8 mouse cellular contexts compared by ENCODE assay signal in the genomic region with DNA sequence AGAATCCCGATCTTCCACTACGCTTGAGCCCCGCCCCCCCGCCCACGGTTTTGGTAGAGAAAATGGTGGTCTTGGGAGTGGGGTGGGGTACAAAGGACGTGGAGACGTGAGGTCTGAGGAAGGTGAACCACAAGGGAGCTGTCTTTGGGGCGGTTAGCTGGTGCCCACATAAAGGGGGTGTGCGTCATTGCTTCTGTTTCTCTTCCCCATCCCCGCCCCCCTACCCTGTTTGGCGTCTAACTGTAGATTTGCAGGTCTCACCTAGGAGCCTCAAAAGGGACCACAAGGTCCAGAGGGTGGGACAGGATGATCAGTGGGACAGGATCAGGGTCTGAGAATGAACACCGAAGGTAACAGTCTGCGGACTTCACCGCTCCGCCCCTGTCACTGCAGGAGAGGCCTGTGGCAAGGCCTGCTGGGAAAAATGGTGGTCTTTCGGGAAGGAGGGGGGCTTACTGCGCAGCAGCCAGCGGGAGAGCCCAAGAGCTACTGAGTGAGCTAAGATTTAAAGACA. TPM values are rescaled to one million over a fixed set of nuclear protein-coding genes. Genes with fewer than 3 reads are reported as not detected.
DNase-seq lines count a peak whose midpoint lies in the region; ATAC-seq and TF ChIP-seq lines count a peak whose summit lies in the region.

No protein-coding gene starts in this region.

- intact Hi-C loops in left cerebral cortex, adult 2 months (cut with DNase I), result loop anchor here (1.0 kb wide), 1 partner anchor 33 kb away; no protein-coding TSS in a partner anchor

- H3K36me3 ChIP-seq in hindbrain, embryonic 16.5 days (ENCODE audit: control insufficient read depth, insufficient read depth, low read length), result no peaks in the 10 kb centered on the region

- H3K9me3 ChIP-seq in hindbrain, embryonic 16.5 days (ENCODE audit: control insufficient read depth, low read length), result no peaks in the 10 kb centered on the region

- peak overlapping the region; percentile 72 for H3K9ac ChIP-seq in hindbrain, embryonic 16.5 days (ENCODE audit: low read depth, low read length)

- peak overlapping the region; percentile 50 for H3K4me3 ChIP-seq in hindbrain, embryonic 16.5 days (ENCODE audit: low read length)
- H3K4me3 ChIP-seq in left cerebral cortex, adult 2 months, result peak overlapping the region; percentile 54

- DNase-seq in adrenal gland, adult (ENCODE audit: inconsistent age in 2 of 2, low spot score in 1 of 2), result peak; percentile 48 to 82
- DNase-seq in cerebellum, postnatal 10 days, result peak; percentile 75 to 78
- DNase-seq in frontal cortex, postnatal 14 days (ENCODE audit: low spot score in 2 of 2), result peak; percentile 20 to 41
- DNase-seq in left cerebral cortex, adult 2 months (ENCODE audit: extremely low spot score in 1 of 2, low spot score in 2 of 2), result peak; percentile 15 to 47
- DNase-seq in lung, postnatal 25 days (ENCODE audit: low spot score), result peak; percentile 1
- peak; percentile 45 for DNase-seq in ovary, postnatal 36 days (ENCODE audit: low spot score)
- no peak for DNase-seq in spleen, postnatal 14 days (ENCODE audit: low spot score in 2 of 2)

- peak overlapping the region; percentile 55 for H3K4me2 ChIP-seq in hindbrain, embryonic 16.5 days (ENCODE audit: low read length)

- no peaks in the 10 kb centered on the region for H3K4me1 ChIP-seq in hindbrain, embryonic 16.5 days (ENCODE audit: control insufficient read depth, insufficient read depth, low read depth, low read length)

- peak; percentile 92 for ATAC-seq in hindbrain, embryonic 16.5 days

- no peaks in the 10 kb centered on the region for H3K27me3 ChIP-seq in hindbrain, embryonic 16.5 days (replicated peaks; ENCODE audit: control insufficient read depth, insufficient read depth, low read length)

- no peak for TF ChIP-seq CTCF in left cerebral cortex, adult 2 months (IDR thresholded peaks at IDR 0.05)

- WGBS in hindbrain, embryonic 16.5 days, result 18% methylated on average over 18 of the region's 18 CpGs

- peak overlapping the region; percentile 90 for H3K27ac ChIP-seq in hindbrain, embryonic 16.5 days (ENCODE audit: low read depth, low read length)
- H3K27ac ChIP-seq in left cerebral cortex, adult 2 months, result peak overlapping the region; percentile 66

RNA-seq across cellular contexts. Expression of a gene that starts 0.4 kb away (rescaled TPM):
- polyA plus RNA-seq in hindbrain, embryonic 16.5 days (2015; fragmentation: Nextera tagmentation; extraction: Ambion mirVana), result 23.2 and 27.7 TPM in 2 replicates
- total RNA-seq in left cerebral cortex, adult 2 months (2021), result 10 to 100 TPM; 14.1 to 16.6 TPM

RNA-seq across cellular contexts. Expression of a gene that starts 35.3 kb away (rescaled TPM):
- polyA plus RNA-seq in hindbrain, embryonic 16.5 days (2015; fragmentation: Nextera tagmentation; extraction: Ambion mirVana), result 541 and 552 TPM in 2 replicates
- total RNA-seq in left cerebral cortex, adult 2 months (2021), result 100 to 1,000 TPM; 325 to 327 TPM

Comparison
In these comparisons a context has a peak if more than half of its experiments do, and no peak if none do; other contexts are left out.
1. DNase-seq: peak in adrenal gland, adult (2 of 2), cerebellum, postnatal 10 days (2 of 2), frontal cortex, postnatal 14 days (2 of 2), left cerebral cortex, adult 2 months (2 of 2), lung, postnatal 25 days (single experiment) and ovary, postnatal 36 days (single experiment); none in spleen, postnatal 14 days (0 of 2).